Mouse (Mus musculus): ENCODE results near the gene Olfr94.
A peak's percentile ranks its signal among the peaks of the same experiment; 100 is the strongest.
"Not testable (repeated sequence)": the region's sequence is repeated elsewhere in the genome, so short reads cannot be mapped to it uniquely, and the experiment has no call there.

The Olfr94 gene

DNA sequence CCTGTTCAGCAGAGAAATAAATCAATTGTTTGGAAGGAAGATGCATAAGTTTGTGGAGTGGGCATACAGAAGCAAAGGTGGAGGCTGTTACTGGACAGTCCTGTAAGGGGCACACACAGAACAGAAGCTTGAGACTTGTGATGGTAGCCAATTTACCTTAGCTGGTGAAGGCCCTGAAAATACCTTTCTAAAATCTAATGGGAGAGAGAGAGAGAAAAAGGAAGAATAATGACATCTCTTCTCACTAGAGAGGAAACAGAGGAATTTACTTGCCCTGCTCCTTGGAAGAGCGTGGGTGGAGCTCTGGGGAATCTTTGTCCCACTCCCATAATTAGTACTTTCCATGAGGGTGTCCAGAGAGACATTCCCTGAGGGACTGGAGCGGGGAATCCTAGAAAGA is at the start of gene Olfr94:
Olfr94 (minus strand) TSS at position 101 of the 400 bp plus-strand sequence.
- no peak for DNase-seq (ENCODE audit: low spot score in 2 of 2)

GRCm38 (mm10) chr17:37250544-37250943 is 49.8 kb upstream of the Olfr94 start:
- no peak for DNase-seq (ENCODE audit: low spot score in 2 of 2)

- no peak for DNase-seq (ENCODE audit: low spot score in 2 of 2)
Observed at GRCm38 (mm10) chr17:37249460-37249859, 48.7 kb upstream of the Olfr94 start.

- no peak for DNase-seq (ENCODE audit: low spot score in 2 of 2)
Observed at GRCm38 (mm10) chr17:37246715-37247114, 45.9 kb upstream of the Olfr94 start.

- no peak for DNase-seq (ENCODE audit: low spot score in 2 of 2)
Observed at GRCm38 (mm10) chr17:37242198-37242597, 41.4 kb upstream of the Olfr94 start.

DNA sequence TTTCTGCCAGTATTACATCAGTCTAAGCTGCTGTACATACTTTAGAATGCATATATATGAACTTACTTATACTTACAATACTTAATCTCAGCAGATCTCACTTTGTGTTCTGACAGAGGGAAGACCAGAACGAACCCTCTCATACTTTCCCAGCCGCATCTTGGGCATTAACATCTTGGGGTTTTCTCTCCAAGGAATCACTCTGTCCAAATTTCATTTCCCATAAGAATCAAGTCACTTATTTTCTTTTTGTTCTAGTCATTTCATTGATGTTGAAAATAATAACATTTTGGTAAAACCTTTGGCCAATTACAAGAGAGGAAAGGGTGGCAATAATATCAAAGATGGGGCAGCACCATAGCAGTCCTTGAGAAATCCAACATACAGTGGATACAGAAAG is 36.4 kb upstream of the Olfr94 start, which contains the start of gene Olfr97:
Olfr97 (minus strand) TSS at position 101 of the 400 bp plus-strand sequence.
- DNase-seq (ENCODE audit: low spot score in 2 of 2): not testable (repeated sequence)

DNA sequence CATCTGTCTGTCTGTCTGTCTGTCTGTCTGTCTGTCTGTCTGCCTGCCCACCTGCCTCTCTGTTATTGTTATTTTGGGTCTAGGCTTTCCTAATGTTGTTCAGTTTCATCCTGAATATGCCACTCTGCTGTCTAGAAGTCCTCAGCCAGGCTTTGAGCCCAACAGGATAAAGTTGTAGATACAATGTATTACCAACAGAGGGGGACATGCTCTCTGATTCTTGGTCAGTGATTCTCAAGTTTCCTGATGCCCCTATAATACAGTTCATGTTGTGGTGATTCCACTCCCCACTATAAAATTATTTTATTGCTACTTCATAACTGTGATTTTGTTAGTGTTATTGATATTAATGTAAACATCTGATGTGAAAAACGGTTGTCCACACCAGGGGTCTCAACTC is 21.1 kb upstream of the Olfr94 start:
- no peak for DNase-seq (ENCODE audit: low spot score in 2 of 2)

GRCm38 (mm10) chr17:37219846-37220245 is 19.1 kb upstream of the Olfr94 start, which contains the start of gene Olfr96:
Olfr96 (plus strand) TSS chr17:37220146.
- no peak for DNase-seq (ENCODE audit: low spot score in 2 of 2)

- no peak for DNase-seq (ENCODE audit: low spot score in 2 of 2)
Observed at GRCm38 (mm10) chr17:37218486-37218885, 17.7 kb upstream of the Olfr94 start.

DNA sequence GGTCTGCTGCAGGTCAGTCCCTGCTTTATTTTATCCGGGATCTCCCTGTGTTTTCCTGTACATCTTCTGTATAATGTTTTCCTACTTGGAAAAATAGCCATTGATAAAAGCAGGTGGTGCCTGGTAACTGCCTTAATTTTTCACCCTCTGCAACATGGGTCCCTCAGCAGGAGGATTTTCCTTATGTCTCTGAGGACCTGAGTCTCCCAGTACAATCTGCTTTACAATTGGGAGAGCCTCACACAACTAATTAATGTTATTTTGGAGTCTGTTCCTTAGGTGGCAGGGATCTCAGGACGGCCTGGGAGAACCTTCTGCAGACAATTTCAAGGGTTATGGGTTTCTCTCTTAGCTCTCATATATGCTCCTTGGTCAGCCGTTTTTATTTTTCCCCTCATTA is 12.2 kb upstream of the Olfr94 start, which contains the start of gene Olfr95:
Olfr95 (minus strand) TSS at position 101 of the 400 bp plus-strand sequence.
- no peak for DNase-seq (ENCODE audit: low spot score in 2 of 2)

- DNase-seq (ENCODE audit: low spot score in 2 of 2): no peak
Observed at GRCm38 (mm10) chr17:37210884-37211768, 10.3 kb upstream of the Olfr94 start.

- DNase-seq (ENCODE audit: low spot score in 2 of 2): no peak
Observed at GRCm38 (mm10) chr17:37203917-37204236, 3.1 kb upstream of the Olfr94 start.

DNA sequence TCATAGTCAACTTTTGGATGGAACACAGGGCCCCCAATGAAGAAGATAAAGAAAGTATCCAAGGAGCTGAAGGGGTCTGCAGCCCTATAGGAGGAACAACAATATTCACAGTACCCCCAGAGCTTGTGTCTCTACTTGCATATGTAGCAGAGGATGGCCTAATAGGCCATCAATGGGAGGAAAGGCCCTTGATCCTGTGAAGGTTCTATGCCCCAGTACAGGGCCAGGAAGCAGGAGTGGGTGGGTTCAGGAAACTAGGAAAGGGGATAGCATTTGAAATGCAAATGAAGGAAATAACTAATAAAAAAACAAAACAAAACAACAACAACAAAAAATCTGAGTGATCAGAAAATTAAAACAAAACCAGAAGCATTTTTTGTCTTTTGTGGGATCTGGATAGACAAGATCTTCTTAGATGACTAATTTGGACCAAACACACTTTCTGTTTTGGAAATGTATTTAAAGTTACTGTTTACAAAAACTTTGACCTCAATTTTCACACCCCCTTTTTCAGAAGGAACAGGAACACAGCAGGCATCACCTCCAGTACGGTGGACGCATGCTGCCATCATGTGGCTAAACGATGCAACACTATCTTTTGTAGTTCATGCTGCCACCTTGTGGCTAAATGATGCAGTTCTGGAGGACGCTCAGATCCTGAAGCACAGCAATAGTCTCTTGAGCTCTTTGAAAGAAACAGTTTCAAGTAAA is 2.6 kb upstream of the Olfr94 start:
- peak; percentile 56 to 71 for DNase-seq (ENCODE audit: low spot score in 2 of 2)

DNA sequence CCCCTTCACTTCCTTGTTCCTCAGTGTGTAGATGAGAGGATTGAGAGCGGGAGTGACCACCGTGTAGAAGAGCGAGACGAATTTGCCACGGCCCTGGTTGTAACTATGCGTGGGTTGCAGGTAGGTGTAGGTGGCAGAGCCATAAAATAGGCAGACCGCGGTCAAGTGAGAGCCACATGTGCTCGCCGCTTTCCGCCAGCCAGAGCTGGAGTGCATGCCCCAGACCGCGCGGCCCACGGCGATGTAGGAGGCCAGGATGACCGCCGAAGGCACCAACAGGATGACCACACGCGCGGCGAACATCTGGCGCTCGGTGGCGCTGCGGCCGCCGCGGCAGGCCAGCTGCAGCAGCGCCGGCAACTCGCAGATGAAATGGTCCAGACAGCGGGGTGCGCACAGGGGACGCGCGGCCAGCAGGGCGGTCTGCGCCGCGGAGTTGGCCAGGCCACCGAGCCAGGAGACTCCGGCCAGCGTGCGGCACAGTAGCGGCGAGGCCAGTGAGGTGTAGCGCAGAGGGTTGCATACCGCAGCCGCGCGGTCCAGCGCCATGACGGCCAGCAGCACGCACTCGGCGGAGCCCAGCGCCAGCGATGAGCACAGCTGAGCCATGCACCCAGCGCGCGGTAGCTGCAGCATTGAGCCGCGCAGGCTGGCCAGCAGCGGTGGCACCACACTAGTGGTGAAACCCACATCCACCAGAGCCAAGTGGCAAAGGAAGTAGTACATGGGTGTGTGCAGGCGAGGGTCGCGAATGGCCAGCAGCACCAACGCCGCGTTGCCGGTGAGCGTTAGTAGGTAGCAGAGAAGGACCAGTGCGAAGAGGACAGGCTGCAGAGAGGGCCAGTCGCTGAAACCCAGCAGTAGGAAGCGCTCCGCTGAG is 3.7 kb downstream of the Olfr94 start:
- DNase-seq (ENCODE audit: low spot score in 2 of 2): peak in 1 of 2 experiments; percentile 21

GRCm38 (mm10) chr17:37194782-37195181 is 6.0 kb downstream of the Olfr94 start:
- no peak for DNase-seq (ENCODE audit: low spot score in 2 of 2)

- no peak for DNase-seq (ENCODE audit: low spot score in 2 of 2)
Observed at GRCm38 (mm10) chr17:37193656-37194055, 7.1 kb downstream of the Olfr94 start, which contains the start of gene Ubd. Ubd (plus strand) TSS chr17:37193892.

GRCm38 (mm10) chr17:37193032-37193431 is 7.8 kb downstream of the Olfr94 start:
- no peak for DNase-seq (ENCODE audit: low spot score in 2 of 2)

GRCm38 (mm10) chr17:37190711-37191110 is 10.1 kb downstream of the Olfr94 start:
- DNase-seq (ENCODE audit: low spot score in 2 of 2): no peak

GRCm38 (mm10) chr17:37185474-37185873 is 15.3 kb downstream of the Olfr94 start:
- DNase-seq (ENCODE audit: low spot score in 2 of 2): no peak

DNA sequence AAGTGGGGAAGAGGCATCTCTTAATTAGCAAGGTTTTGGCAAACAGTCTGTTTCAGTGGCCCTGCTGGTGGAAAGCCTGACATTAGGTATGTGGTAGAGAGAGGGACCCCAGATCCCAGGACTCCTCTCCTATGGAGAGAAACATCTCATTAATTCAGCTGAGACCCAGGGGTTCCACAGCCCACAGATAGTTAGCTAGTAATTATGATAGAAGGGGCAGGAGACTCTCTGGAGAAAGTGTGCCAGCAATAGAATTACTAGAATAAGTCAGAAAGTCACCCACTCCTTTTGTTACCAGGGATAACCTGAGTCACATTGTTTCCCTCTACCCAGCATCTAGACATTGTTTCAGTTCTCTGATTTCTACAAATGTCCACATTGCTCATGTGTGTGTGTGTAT is 39.4 kb downstream of the Olfr94 start, which contains the start of gene Olfr93:
Olfr93 (minus strand) TSS at position 101 of the 400 bp plus-strand sequence.
- DNase-seq (ENCODE audit: low spot score in 2 of 2): no peak
